Mouse (Mus musculus): ENCODE data around the gene Cd5l.

GRCm38 (mm10) chr3:87390935-87391334, 33.3 kb downstream of the Cd5l start:
- TF ChIP-seq POLR2A (IDR thresholded peaks at IDR 0.05; ENCODE audit: insufficient read depth, low read length) (no peak), CTCF (IDR thresholded peaks at IDR 0.05; ENCODE audit: low read depth, low read length) (no peak), EP300 (IDR thresholded peaks at IDR 0.05; ENCODE audit: insufficient read depth, low read depth, low read length) (no peak)
